Mouse (Mus musculus): ENCODE measurements around the gene Nfatc4.

- TF ChIP-seq CTCF (IDR thresholded peaks at IDR 0.05; ENCODE audit: low read depth, low read length) (no peak), POLR2A (IDR thresholded peaks at IDR 0.05; ENCODE audit: borderline replicate concordance, low read depth, low read length) (no peak)
Observed at GRCm38 (mm10) chr14:55872551-55872950, 49.6 kb downstream of the Nfatc4 start.

All from bone marrow macrophage, adult 2 months (primary cell).